Mouse (Mus musculus): Measurements from ENCODE around the gene Lman2l. TPM values are rescaled to one million over a fixed set of nuclear protein-coding genes. Genes with fewer than 3 reads are reported as not detected.

Gene Lman2l
- polyA plus RNA-seq, 1 experiment from 2014 or later: 46.4 TPM

DNA sequence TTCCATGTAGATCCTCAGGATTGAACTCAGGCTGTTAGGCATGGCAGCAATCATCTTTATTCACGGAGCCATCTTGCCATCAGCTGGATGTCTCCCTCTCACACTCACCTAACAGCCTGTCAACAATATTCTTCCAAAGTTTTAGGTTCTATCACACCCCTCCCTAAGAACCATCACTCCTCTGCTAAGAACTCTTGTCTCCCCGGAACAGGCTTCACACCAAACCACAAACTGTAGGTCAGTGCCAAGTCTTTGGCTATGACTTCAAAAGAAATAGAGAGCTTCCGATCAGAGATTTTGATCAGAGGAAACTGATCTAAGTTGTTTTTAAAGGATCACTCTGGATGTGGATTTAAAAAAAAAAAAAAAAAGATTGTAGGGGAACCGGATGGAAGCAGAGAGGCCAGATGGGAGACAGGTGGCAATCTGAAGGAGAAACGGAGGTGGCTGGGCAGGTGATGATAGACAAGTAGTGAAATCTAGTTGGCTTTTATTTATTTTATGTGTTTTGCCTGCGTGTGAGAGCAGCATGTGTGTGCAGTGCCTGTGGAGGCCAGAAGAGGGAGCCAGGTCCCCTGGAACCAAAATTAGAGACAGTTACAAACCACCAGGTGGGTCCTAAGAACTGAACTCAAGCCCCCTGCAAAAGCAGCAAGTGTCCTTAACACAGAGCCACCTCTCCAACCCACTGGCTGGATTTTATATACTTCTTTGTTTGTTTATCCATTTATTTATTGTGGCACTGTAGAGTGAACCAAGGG lies 9.2 kb upstream of the Lman2l start:
- Histone ChIP-seq H3K27ac (no peak overlapping the region), H3K4me3 (no peak overlapping the region), H3K4me1 (peaks cover 3% of the 10 kb centered on the region), H3K36me3 (no peaks in the 10 kb centered on the region), H3K4me2 (no peak overlapping the region), H3K27me3 (no peaks in the 10 kb centered on the region), H3K9ac (no peak overlapping the region), H3K9me3 (no peaks in the 10 kb centered on the region)
- WGBS: 76% methylated on average over 6 of the region's 6 CpGs
- ATAC-seq (ENCODE audit: insufficient number of reproducible peaks, low FRiP score, low TSS enrichment, low read depth): no peak

DNA sequence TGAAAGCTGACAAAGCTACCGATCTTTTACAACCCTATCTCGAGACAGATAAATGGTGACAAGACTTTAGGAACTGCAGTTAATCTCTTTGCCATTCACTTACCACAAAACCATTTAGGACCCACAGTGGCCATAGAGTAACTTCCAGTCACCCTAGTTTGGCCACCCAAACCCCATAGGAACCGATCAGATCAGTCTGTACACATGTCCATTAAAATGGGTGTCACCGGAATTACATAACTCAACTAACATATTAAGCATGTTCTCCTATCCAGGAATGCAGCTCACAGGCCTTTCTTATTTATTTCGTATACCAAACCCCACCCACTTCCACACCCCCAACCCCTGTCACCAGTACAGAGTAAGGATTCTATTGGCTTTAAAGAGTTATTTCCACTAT lies 1.8 kb upstream of the Lman2l start:
- no peak overlapping the region for H3K27ac ChIP-seq
- H3K4me3 ChIP-seq: no peak overlapping the region
- no peaks in the 10 kb centered on the region for H3K27me3 ChIP-seq
- H3K36me3 ChIP-seq: no peaks in the 10 kb centered on the region; the same call in 1 of the 2 replicates
- H3K9ac ChIP-seq: no peak overlapping the region
- H3K9me3 ChIP-seq: no peaks in the 10 kb centered on the region
- no peak for ATAC-seq (ENCODE audit: insufficient number of reproducible peaks, low FRiP score, low TSS enrichment, low read depth)
- H3K4me2 ChIP-seq: no peak overlapping the region
- 87% methylated on average over 5 of the region's 5 CpGs for WGBS
- H3K4me1 ChIP-seq: peaks cover 9% of the 10 kb centered on the region; the same call in 1 of the 2 replicates

DNA sequence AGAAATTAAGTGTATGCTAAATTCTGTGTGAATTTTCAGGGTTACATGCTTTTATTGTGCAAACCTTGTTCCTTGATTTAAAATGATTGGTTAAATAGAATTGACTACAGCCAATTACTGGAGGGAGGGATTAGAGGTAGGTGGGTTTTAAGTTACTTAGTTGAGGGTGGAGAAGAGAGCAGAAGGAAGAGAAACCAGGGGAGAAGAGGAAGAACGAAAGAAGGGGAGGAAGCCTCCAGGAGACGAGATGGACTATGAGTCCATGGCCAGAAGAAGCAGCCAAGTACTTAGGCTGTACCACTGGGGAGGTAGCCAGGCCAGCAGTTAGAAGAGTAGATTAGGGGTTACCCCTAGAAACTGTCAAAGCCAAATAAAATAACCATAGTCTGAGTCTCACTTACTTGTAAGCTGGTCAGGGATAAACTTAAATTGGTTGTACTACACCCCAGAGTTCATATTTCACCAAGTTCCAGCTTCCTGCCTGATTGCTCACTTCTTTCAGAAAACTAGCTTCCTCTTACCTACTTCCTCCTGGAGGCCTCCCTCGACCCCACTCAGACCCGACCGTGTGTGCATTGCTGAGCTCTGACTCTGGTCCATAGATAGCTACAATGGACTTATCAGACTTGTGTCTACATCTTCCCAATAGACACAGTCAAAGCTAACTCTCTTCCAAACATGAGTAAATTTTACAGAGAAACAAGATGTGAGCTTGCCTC lies 1.2 kb upstream of the Lman2l start:
- Histone ChIP-seq H3K4me2 (no peak overlapping the region), H3K4me1 (peaks cover 9% of the 10 kb centered on the region; the same call in 1 of the 2 replicates), H3K9me3 (no peaks in the 10 kb centered on the region), H3K9ac (no peak overlapping the region), H3K36me3 (no peaks in the 10 kb centered on the region; the same call in 1 of the 2 replicates), H3K27ac (no peak overlapping the region), H3K27me3 (no peaks in the 10 kb centered on the region), H3K4me3 (no peak overlapping the region)
- ATAC-seq (ENCODE audit: insufficient number of reproducible peaks, low FRiP score, low TSS enrichment, low read depth): no peak
- 86% methylated on average over 5 of the region's 5 CpGs for WGBS

DNA sequence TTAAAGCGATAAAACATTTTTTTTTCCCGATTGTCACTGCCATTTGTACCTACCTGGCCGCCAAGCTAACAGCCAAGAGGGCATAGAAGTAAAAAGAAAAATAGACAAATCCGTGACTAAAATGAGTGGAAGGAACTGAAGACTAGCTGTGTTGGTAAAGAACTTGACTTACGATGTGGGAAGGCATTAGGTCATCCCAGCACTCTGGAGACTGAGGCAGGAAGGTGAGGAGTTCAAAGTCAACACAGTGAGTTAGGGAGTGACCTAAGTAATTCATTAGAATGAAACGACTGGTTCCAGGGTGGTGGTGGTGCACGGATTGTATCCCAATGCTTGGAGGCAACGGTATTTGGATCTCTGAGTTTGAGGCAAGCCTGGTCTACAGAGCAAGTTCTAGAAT lies 437 bp upstream of the Lman2l start:
- Histone ChIP-seq H3K36me3 (no peaks in the 10 kb centered on the region; the same call in 1 of the 2 replicates), H3K9ac (no peak overlapping the region), H3K27ac (peak overlapping the region; percentile 47), H3K4me3 (peak overlapping the region; percentile 74; the same call in 1 of the 2 replicates), H3K4me2 (no peak overlapping the region), H3K4me1 (peaks cover 9% of the 10 kb centered on the region; the same call in 1 of the 2 replicates), H3K9me3 (no peaks in the 10 kb centered on the region), H3K27me3 (no peaks in the 10 kb centered on the region)
- no peak for ATAC-seq (ENCODE audit: insufficient number of reproducible peaks, low FRiP score, low TSS enrichment, low read depth)
- 37% methylated on average over 8 of the region's 8 CpGs for WGBS

DNA sequence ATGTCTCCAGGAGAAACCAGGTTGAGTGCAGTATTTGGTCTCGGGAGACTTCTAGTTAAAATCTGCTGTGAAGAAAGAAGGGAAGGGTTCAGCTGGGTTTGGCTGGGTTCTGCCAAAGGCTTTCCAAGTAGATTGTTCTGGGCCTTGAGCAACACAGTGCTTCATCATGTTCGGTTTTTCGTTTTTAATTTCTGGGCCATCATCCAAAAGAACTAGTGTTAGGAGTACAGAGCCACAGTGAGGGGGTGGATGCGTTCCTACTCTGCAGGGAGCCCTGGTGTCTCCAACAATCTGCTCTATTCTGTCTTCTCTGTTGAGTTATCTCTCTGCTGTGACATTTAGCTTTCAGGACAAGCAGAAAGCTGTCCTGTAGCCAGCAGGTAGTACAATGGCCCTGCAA lies 4.0 kb downstream of the Lman2l start:
- H3K9me3 ChIP-seq: no peaks in the 10 kb centered on the region
- peaks cover 39% of the 10 kb centered on the region for H3K36me3 ChIP-seq
- no peak overlapping the region for H3K4me2 ChIP-seq
- 83% methylated on average over 4 of the region's 4 CpGs for WGBS
- no peak overlapping the region for H3K9ac ChIP-seq
- ATAC-seq (ENCODE audit: insufficient number of reproducible peaks, low FRiP score, low TSS enrichment, low read depth): no peak
- H3K27ac ChIP-seq: no peak overlapping the region
- peaks cover 9% of the 10 kb centered on the region; the same call in 1 of the 2 replicates for H3K4me1 ChIP-seq
- no peaks in the 10 kb centered on the region for H3K27me3 ChIP-seq
- no peak overlapping the region for H3K4me3 ChIP-seq

DNA sequence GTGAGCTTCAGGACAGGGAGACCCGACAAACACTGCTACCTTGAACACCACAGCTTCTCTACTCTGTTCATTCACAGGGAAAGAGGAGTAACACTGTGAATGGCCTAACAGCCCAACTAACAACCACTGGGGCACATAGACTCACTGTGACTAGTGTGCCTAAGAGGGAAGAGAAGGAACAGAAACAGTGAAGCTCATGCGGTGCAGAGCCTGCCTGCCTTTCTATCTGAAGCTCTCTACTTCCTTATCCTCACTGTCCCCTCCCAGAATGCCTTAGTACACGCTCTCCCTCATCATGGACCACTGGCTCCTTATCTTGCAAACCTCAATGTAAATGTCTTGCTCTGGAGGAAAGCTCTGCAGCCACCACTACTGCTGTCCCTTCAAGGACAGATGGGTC lies 7.8 kb downstream of the Lman2l start:
- Histone ChIP-seq H3K4me3 (no peak overlapping the region), H3K27me3 (no peaks in the 10 kb centered on the region), H3K9me3 (no peaks in the 10 kb centered on the region), H3K4me2 (no peak overlapping the region), H3K27ac (no peak overlapping the region), H3K9ac (no peak overlapping the region), H3K4me1 (no peaks in the 10 kb centered on the region), H3K36me3 (peaks cover 66% of the 10 kb centered on the region)
- 97% methylated on average over 3 of the region's 3 CpGs for WGBS
- ATAC-seq (ENCODE audit: insufficient number of reproducible peaks, low FRiP score, low TSS enrichment, low read depth): no peak

DNA sequence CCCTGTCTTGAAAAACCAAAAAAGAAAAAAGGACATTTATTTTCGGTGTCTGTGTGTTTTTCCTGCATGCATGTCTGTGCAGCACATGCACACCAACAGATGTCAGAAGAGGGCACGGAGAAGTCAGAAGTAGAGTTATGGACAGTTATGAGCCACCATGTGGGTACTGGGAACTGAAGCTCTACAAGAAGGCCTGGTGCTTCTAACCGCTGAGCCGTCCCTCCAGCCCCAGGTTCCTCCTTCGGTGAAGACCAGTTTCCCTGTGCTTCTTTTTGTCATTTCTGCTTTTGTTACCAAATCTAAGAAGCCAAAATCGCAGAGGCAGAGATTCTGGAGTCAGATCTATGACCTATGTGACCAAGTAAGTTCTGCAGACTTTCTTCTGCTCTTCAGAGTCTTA lies 8.6 kb downstream of the Lman2l start:
- Histone ChIP-seq H3K4me2 (no peak overlapping the region), H3K4me3 (no peak overlapping the region), H3K36me3 (peaks cover 73% of the 10 kb centered on the region), H3K4me1 (no peaks in the 10 kb centered on the region), H3K9me3 (no peaks in the 10 kb centered on the region), H3K27ac (no peak overlapping the region), H3K9ac (no peak overlapping the region), H3K27me3 (no peaks in the 10 kb centered on the region)
- WGBS: 90% methylated on average over 6 of the region's 6 CpGs
- no peak for ATAC-seq (ENCODE audit: insufficient number of reproducible peaks, low FRiP score, low TSS enrichment, low read depth)

DNA sequence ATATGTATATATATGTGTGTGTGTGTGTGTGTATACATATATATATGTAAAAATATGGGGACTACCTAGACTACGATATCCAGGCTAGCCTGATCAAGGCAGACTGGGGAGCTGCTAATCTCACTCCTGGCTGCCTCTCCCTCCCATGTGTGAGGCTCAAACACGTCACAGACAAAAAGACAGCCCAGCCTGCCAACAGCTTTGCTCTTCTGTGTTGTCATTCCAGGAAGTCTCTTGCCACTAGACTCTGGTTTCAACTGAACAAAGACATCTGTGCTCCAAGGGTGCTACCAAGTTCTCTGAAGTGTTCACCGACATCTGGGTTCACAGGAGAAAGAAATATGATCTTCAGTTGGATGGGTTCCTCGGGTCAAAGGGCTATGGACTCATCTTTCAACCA lies 10.0 kb downstream of the Lman2l start:
- 71% methylated on average over 4 of the region's 4 CpGs for WGBS
- Histone ChIP-seq H3K27me3 (no peaks in the 10 kb centered on the region), H3K27ac (no peak overlapping the region), H3K9me3 (no peaks in the 10 kb centered on the region), H3K36me3 (peaks cover 83% of the 10 kb centered on the region), H3K9ac (no peak overlapping the region), H3K4me1 (no peaks in the 10 kb centered on the region), H3K4me2 (no peak overlapping the region), H3K4me3 (no peak overlapping the region)
- ATAC-seq (ENCODE audit: insufficient number of reproducible peaks, low FRiP score, low TSS enrichment, low read depth): no peak

DNA sequence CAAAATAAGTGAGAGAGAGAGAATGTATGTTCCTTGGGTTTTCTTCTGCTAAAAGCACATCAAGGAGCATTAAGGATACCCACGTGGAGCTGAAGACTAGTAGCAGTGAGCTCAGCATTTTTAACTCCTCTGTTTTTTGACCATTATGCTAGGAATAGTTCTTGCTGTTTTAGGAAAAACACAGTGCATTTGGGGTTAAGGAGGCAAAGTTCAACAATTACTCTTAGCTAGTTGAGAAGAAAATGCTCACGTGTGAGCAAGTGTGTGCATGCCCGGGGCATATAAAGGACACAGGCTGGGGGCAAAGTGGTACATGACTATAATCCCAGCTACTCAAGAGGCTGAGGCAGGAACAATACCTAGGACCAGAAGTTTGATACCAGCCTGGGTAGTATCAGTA lies 11.5 kb downstream of the Lman2l start:
- Histone ChIP-seq H3K4me3 (no peak overlapping the region), H3K9me3 (no peaks in the 10 kb centered on the region), H3K27me3 (no peaks in the 10 kb centered on the region), H3K4me2 (no peak overlapping the region), H3K36me3 (peaks cover 81% of the 10 kb centered on the region), H3K9ac (no peak overlapping the region), H3K27ac (no peak overlapping the region), H3K4me1 (no peaks in the 10 kb centered on the region)
- WGBS: 89% methylated on average over 3 of the region's 3 CpGs
- ATAC-seq (ENCODE audit: insufficient number of reproducible peaks, low FRiP score, low TSS enrichment, low read depth): no peak

DNA sequence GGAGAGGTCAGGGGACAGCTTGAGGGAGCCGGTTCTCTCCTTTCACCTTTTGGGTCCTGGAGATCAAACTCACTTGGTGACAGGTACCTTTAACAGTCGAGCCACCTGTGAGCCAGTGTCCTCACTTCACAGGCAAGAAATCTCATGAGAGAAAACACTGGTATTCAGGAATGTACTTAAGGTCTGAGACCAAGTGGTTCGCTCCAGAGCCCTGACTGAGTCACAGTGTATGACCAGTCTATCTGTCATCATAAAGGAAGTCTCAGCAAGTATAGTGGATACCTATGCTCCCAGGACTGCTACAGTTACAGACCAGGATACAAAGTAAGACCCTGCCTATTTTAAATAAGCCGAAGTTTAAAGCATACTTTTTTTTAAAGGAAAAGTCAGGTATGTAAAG lies 12.1 kb downstream of the Lman2l start:
- Histone ChIP-seq H3K9me3 (no peaks in the 10 kb centered on the region), H3K9ac (no peak overlapping the region), H3K36me3 (peaks cover 81% of the 10 kb centered on the region), H3K4me3 (no peak overlapping the region), H3K4me2 (no peak overlapping the region), H3K27ac (no peak overlapping the region), H3K27me3 (no peaks in the 10 kb centered on the region), H3K4me1 (no peaks in the 10 kb centered on the region)
- no peak for ATAC-seq (ENCODE audit: insufficient number of reproducible peaks, low FRiP score, low TSS enrichment, low read depth)
- 87% methylated on average over 4 of the region's 4 CpGs for WGBS

DNA sequence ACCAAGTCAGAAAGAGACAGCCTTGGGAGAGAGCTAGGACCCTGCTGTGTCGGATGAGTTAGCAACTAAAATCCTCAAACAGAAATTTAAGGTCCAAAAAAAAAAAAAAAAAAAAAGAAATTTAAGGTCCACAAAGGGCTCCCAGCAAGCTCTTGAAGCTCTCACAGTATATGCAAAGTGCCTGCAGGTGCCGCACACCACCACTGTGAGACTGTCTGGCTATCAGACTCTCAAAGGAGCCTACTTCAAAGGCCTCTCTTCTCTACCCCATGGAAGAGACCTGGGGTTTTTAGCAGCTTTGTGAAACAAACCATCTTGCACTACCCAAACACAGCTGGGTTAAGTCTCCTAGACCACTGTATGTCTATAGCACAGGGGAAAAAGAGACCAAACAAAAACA lies 15.6 kb downstream of the Lman2l start:
- H3K4me2 ChIP-seq: no peak overlapping the region
- H3K4me3 ChIP-seq: no peak overlapping the region
- no peak overlapping the region for H3K9ac ChIP-seq
- H3K4me1 ChIP-seq: no peaks in the 10 kb centered on the region
- ATAC-seq (ENCODE audit: insufficient number of reproducible peaks, low FRiP score, low TSS enrichment, low read depth): no peak
- no peaks in the 10 kb centered on the region for H3K9me3 ChIP-seq
- WGBS: 95% methylated on average over 2 of the region's 2 CpGs
- no peak overlapping the region for H3K27ac ChIP-seq
- H3K27me3 ChIP-seq: no peaks in the 10 kb centered on the region
- H3K36me3 ChIP-seq: peaks cover 86% of the 10 kb centered on the region

DNA sequence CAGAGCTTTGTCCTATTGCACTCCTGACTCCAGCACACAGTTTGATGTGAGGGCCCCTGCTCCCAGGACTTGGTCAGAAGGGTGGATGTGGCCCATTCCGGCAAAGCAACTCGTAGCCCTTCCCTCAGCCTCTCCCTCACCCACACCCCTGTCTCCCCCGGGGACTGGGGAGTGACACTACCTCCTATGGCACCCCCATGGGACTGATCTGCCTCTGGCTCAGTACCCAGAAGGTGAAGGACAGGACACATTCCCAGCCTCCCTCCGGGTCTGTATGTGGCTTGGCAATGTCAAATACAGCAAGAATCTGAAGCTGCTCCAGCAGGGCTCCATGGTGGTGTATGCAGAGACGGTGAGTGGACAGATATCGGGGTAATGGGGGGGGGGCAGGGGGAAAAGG lies 40.5 kb downstream of the Lman2l start:
- H3K4me1 ChIP-seq: no peaks in the 10 kb centered on the region
- no peaks in the 10 kb centered on the region for H3K27me3 ChIP-seq
- no peak overlapping the region for H3K4me2 ChIP-seq
- H3K27ac ChIP-seq: no peak overlapping the region
- no peak overlapping the region for H3K4me3 ChIP-seq
- no peak for ATAC-seq (ENCODE audit: insufficient number of reproducible peaks, low FRiP score, low TSS enrichment, low read depth)
- H3K9ac ChIP-seq: no peak overlapping the region
- no peaks in the 10 kb centered on the region for H3K9me3 ChIP-seq
- 77% methylated on average over 6 of the region's 6 CpGs for WGBS
- H3K36me3 ChIP-seq: no peaks in the 10 kb centered on the region

Data from limb, embryonic 15.5 days (tissue).